Mouse (Mus musculus) lung, postnatal 36 days (tissue): ENCODE data around the gene Entpd7.

ENCODE experiments used
- DNase-seq: peaks from one replicate; pipeline ENCODE4 v3.0.0; 2022; ENCODE audit warnings: mixed read lengths

The Entpd7 gene

DNA sequence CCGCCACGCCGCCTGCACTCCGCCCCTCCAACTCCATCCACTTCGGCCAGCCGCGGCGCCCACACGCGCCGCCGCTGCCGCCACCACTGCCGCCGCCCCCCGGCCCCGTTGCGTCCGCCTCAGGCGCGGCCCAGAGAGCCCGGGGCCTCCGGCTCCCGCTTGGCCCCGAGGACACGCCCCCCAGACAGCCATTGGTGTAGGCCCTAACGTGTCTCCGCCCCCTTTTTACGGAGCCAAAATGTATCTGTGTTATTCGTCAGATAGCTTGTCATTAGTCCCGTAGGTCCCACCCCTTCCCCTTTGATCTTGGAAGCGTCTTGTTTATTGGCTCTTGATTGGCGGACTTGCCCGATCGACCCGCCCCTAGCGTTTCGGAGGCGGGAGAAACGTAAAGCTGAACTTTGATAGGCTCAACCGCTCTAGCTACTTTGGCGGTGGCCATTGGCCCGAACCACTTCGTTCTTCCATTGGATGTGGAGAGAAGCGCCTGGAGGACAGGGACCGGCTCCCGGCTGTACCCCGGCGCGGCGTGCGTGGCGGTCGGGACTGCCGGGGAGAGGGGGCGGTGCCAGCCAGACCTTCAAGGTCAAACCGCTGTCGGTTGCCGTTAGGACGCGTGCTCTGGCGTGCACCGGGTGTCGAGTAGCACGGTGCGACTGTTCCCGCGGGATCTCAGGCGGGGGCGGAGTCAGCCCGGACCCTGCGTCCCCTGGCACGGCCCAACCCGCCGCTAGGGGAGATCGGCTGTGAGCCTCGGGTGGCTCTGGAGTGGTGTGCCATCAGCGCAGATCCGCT, 14.5 kb upstream of the Entpd7 start, which contains the start of gene Slc25a28:
Gene Slc25a28, minus strand, starts transcription at position 152 of the 795 bp plus-strand sequence.
- DNase-seq = peak; percentile 100

DNA sequence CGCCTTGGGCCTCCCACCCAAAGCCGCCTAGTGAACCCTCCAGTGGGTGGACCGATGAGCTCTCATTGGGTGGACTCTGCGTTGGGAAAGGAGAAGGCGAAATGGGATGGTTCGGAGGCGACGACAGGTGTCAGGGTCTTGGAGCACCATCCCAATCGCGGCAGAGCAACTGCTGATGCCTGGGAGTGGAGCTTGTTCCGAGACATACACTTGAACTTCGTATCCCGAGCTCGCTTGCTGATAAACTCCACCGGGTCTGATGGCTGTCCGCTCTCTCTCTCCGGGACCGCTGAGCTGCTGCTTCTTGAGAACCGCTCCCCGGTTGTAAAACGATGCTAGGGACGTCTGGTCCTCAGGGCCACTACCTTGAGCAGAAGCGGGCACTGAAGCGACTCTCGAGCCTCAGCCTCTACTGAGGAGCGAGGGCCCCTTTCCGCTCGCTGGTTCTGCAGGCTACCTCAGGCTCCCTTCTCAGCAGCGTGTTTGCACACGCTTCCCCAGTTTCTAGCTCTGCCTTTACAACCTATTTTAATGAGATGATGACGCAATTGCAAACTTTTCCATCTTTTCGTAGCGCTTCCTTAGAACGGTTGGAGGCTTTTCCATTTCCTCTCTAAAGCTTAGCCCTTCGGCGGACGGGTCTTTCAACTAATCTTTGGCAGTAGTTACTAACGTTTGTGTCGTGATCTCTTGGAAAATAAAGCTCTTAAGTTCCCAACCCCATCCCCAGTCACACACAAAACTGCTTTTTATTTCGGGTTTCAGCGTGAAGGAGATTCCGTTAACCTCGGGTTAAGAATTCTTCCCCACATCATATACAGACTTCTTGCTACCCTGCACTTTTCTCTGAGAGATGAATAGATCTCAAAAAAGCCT, 13.7 kb upstream of the Entpd7 start:
- DNase-seq = peak; percentile 36

DNA sequence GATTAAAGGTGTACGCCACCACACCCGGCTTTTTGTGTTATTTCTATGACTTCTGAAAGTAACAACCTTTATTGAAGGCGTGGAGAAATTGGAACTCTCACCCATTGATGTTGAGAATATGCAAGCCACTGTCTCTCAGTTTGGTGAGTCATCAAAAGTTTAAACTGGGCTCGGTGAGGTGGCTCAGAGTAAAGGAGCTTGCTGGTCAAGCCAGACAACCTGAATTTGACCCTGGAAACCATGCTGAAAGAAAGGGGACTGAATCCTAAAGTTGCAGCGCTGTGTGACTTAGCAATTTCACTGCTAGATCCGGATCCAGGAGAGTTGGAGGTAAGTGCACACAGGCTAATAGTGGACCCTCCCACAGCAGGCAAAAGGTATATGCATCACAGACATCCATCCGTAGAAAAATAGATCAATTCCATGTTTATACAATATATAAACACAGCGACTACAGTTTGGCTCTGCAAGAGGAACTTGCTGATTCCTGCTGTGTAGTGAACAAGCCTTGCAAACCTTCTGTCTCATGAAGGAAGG, 10.9 kb upstream of the Entpd7 start:
- DNase-seq = no peak

DNA sequence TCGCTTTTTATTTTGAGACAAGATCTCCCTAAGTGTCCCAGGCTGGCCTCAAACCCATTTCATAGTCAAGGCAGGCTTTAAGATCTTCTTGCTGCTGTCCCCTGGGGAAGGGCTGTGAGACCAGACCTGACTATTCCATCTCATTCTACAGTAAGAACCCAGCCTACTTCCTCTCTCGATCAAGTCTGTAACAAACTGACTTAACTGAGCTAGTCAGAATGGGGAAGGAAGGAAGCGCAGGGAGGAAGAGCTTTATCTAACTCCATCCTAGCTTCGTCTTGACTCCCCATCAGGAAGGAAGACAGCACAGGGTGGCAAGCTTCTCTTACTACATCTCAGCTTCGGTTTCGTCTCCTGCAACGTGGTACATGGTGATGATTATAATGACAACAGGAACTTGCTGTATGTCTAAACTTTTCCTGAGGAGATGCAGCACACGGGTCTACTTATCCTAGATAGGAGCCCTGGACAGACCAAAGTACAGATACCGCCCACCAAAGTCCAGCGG, 9.9 kb upstream of the Entpd7 start:
- peak; percentile 53 for DNase-seq

DNA sequence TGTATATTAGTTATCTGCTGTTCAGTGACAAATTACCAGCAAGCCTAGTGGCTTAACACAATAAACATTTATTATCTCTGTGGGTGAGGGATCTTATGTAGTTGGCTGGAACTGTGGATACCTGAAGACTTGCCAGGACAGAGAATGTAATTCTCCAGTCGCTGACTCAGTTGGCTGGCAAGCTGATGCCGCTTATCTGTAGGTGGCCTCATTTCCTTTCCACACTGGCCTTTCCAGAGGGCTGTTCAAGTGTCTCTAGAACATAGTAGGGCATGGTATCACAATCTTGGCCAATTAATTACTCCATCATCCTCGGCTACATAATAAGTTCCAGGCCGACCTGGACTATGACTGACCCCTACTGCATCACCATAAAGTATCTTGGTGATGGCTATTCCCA, 7.9 kb upstream of the Entpd7 start:
- DNase-seq = no peak

DNA sequence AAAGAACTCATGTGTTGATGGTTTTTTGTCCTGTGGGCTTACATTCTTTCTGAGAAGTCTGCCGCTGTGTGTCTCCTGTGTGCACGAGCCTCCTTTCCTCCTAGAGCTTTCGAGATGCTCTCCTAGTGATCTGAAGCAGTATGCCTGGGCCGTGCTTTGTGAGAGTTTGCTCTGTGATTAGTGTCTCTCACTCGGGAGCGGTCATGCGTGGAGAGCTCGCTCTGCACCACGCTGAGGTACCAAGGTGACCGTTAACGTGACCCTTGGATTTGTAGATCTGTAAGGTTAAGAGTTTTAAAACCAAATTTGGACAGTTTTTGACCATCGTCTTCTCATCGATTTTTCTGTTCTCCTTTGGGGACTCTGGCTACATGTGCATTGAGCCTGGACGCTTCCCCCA, 3.3 kb downstream of the Entpd7 start:
- DNase-seq = no peak

DNA sequence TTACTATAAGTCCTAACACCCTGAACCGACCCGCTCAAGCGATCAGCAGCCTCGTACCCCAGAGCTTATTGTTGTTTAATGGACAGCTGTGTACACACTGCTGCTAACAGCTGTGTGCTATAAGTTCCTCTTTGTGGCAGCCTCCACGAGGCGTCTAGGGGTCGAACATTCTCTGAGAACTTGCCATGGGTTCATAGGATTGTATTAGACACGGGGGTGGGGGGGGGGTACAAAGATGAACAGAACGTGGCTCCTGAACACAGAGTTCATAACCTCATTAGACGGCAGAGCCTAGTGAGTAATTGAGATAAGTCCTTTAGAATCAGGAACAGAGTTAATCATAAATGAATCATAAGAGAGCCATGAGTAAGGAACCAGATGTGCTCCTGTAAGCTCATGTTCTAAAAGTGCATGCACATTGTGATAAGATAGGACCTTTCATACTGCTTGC, 6.1 kb downstream of the Entpd7 start:
- no peak for DNase-seq

DNA sequence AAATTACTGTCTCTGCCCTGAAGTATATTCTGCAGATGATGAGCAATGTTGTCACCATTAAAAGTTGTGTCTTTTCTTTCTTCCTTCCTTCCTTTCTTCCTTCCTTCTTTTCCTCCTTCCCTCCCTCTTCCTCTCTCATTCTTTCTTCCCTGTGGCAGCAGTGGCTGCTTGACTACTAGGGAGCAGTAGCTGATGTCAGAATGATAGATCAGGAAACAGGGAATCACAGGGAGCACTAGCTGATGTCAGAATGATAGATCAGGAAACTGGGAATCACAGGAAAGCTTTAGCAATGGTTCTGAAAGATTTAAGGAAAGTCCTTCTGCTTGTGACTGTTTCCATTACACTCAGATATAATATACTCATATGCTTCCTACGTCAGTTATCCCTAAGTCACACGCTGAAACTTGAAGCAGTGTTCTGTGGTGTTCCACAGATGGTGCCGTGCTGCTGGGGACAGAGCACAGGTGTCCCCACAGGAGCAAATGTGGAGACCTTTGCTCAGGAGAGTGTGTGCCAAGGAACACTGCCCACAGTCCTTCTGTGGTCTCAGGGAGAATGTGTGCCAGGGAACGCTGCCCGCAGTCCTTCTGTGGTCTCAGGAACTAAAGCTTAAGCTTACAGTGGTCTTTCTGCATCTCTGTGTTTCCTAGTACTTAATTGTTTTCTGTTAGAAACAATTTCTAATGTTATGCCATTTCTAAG, 8.3 kb downstream of the Entpd7 start:
- DNase-seq = no peak

DNA sequence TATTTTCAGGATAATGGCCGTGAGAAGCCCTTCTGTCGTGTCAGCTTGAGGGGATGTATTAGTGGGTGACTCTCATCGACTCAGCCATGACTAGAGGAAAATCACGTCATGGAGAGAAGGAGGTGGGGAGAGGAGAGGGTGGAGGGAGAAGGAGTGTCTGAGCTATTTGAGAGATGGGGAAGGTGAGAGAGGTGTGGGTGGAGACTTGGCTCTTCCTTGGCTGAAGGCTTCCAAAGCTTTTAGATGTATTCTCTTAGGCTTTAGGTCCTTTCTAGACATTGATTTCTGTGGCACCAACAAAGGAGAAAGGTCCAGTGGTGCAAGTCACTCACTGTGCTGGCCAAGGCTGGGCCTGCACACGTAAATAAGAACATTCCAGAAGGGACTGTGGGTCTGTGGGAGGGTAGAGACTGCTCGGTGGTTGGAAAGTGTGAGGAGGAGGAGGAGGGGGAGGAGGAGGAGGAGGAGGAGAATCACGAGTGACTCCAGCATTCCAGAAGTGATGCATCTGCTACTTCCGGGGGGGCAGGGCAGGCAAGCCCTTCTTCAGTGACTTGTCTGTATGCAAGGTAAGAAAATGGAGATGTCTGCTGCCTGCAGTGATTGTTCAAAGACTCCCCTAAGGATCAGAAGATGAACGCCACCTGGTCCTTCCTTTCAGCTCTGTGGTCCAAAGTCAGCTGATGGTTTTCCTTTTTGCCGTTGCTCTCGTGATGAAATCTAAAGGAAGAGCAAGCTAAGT, 9.7 kb downstream of the Entpd7 start:
- no peak for DNase-seq

DNA sequence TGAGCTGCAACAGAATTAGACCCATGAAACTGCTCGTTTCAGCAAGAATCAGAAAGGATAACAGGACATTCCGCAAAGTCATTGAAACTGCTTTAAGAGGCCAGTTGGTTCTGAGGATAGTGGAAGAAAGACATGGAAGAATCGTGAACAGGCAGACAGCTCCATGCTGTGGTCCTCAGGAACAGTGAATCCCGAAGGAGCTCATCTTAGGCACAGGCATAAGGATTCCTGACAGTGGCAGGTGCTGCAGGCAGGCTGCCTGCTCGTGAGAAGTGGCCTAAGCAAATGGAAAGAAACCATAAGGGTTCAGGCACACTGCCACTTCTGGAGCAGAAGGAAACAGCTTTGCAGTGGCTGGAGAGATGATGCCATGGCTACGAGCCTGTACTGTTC, 10.3 kb downstream of the Entpd7 start:
- no peak for DNase-seq

DNA sequence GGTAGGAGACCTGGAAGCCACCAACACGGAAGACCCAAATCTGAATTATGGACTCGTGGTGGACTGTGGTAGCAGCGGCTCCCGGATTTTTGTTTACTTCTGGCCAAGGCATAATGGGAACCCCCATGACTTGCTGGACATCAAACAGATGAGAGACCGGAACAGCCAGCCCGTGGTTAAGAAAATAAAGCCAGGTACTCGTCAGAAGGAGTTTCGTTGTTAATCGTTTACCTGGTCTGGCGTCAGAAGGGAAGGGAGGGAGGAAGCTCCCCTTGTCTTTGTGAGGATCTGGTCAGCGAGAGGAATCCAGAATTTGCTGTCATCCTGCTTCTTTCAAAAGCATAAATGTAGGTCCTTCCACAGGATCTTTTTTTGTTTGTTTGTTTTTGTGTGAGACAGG, 14.7 kb downstream of the Entpd7 start:
- DNase-seq = no peak

DNA sequence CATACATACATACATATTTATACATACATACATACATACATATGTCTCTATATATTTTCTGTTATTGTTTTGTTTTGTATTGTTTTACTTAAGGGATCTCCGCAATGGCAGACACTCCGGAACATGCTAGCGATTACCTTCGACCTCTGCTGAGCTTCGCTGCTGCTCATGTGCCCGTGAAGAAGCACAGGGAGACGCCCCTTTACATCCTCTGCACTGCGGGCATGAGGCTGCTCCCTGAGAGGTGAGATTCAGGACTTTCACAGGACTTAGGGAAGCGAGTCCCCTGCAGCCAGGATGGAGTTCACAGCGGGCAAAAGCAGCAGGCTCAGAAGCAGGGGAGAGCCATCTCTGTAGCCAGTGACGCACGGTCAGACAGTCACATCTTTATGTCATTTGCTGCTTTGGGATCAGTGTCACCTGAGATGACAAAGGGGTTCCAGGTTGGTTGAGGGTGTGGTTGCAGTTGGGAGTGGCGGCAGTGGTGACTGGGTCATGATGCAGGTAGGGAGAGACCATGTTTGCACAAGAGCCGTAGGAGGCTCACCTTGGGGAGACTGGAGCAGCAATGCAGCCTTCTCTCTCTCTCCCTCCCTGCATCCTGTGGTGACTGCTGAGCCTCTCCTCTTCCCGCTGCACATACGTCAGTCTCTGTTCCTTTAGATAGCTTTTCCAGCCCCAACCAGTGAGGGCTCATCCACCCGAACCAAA, 15.5 kb downstream of the Entpd7 start:
- no peak for DNase-seq

DNA sequence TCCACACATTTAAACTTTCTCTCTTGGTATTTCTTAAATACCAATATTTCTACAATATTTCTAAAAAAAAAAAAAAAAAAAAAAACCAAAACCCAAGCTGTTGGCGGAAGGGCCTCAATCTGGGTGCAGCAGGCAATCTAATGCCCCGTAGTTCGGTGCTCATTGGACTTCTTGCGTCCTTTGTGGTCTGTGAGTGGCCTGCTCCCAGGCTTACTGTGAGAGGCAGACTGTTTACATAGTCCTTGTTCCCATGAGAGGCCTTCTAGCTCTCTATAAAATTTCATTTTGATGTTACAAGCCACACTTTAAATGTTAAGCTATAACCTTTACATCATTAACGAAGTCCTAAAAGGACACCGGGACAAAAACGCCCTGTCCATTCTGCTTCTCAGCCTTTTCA, 18.7 kb downstream of the Entpd7 start:
- DNase-seq = peak; percentile 50

DNA sequence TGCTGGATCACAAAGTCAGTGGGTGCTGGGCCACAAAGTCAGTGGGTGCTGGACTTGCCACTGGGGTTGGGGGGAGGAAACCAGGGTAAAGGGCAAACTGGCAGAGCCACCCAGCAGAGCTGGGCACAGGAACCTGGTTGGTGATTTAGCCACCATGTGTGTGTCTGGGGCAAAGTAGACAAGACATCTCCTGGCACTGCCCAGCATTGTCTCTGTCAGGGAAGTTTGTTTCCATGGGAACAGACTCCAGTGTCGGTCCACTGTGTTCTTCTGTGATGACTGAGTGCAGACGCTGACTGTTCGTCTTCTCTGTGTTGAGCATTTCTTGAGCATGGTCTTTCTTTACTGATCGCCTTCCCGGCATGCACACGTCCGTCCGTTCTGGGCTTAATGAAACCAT, 19.8 kb downstream of the Entpd7 start:
- no peak for DNase-seq

DNA sequence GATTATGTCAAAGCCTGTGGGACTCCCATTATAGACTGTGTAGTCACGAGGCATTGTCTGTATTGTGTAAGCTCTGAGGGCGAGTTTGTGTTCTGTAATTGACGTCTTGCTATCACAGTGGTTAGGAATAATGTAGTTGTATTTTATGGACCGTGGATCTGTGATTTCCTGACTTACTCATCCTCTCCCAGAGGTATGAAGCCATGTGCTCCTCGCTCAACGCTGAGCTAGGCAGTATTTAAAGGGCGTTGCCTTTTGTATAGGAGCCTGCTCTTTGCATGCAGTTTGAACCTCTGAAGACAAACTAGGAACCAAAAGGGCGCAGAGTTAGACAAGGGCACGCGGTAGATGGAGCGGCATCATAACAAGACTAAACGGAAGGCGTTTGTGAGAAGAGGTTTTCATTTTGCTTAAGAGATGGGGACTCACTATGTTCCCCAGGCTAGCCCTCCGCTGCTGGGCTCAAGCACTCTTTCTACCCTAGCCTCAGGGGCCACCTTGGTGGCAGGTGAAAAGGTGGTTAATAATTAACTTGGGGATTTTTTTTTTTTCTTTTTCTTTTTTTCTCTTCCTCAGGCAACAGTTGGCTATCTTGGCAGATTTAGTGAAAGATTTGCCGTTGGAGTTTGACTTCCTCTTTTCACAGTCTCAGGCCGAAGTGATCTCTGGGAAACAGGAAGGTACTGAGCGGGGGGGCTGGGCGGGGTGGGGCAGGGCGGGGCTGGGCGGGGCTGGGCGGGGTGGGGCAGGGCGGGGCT, 21.9 kb downstream of the Entpd7 start:
- DNase-seq = peak; percentile 38

DNA sequence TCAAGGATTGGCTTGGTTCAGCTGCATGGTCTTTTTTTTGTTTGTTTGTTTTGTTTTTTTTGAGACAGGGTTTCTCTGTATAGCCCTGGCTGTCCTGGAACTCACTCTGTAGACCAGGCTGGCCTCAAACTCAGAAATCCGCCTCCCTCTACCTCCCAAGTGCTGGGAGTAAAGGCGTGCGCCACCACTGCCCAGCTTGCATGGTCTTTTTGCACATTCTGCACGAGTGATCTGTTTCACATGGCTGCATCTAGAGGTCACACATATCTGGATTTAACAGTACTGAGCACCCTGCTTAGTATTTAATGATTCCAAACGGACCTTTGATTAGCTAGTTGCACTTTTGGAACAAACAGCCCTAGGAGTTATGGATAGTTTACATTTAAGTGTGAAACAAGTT, 22.5 kb downstream of the Entpd7 start:
- no peak for DNase-seq

DNA sequence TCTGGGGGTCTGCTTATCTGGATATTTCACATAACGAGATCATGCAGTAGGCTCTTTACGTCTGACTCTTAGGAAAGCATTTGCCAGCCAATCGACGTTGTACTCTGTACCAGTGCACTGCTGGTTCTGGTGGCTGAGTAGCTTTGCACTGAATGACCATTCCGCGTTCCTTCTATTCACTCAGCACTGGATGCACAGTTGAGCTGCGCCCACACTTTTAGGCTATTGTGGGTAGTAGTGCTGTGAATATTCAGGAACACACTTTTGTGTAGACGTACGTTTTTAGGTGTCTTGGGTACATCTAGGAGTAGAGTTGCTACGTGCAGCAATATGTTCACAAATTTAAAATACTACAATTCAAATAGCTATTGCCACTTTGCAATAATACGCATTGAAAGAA, 30.6 kb downstream of the Entpd7 start:
- DNase-seq = no peak

DNA sequence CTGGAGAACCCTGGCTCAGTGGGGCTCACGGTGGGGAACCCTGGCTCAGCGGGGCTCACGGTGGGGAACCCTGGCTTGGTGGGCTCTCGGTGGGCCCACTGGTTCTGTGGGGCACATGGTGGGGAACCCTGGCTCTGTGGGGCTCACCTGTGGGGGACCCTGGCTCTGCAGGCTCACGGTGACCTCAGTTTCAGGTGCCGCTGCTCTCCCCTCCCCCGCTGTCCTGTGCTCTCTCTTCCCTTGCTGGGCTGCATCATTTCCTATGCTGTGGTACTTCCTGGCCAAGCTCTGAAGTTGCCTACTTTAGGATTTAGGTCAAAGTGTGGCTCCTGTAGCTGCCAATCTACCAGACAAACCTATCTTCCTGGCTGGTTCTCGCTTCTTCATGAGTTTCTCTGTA, 33.4 kb downstream of the Entpd7 start:
- DNase-seq = no peak

DNA sequence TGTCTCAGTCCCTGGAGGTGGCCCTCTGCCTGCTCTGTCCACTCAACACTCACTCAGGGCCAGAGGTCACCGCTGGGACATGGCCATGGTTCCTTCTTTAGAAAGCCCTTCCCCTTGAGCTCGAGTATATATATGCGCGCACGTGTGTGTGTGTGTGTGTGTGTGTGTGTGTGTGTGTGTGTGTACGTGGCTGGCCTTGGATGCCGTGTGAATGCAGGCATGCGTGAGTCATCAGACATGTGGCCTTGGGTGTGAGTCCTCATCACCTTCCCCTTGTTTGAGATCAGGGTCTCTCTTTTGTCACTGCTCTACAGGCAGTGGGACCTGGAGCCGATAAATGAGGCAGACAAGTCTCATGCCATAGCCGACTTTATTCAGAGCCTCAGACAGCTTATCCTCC, 34.0 kb downstream of the Entpd7 start:
- DNase-seq = no peak

DNA sequence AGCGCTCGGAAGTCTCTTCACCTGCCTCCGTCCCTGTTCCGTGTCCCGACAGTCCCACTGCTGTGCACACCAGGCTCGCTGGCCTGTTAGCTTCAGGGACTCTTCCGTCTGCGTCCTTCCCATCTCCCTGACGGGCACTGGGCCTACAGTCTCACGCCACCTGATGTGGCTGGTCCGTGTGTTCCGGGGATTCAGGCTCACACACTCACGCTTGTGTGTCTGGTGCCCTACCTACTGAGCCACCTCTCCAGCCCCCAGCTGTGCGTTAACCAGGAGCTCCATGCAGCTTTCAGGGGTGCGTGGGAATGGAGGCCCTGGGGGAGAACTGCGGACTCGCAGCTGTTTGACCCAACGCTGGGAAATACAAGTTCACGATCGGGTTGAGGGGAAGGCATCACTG, 34.7 kb downstream of the Entpd7 start:
- DNase-seq = no peak

DNA sequence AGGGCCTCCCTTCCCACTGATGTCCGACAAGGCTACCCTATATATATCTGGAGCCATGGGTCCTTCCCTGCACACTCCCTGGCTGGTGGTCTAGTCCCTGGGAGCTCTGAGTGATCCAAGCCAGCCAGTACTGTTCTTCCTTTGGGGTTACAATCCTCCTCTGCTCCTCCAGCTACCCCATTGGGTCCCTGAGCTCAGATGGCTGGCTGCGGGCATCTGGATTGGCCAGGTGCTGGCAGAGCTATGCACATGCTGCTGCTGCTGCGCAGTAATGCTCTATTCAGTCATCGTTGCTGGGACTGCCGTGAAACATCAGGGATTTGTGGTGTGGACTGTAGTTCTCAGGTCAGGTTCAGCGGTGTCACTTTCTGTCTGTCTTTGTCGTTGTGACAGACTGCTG, 35.3 kb downstream of the Entpd7 start:
- no peak for DNase-seq
